Mouse (Mus musculus) kidney, adult 2 months (tissue): ENCODE measurements around the gene Mfsd5. TPM values are rescaled to one million over a fixed set of nuclear protein-coding genes. Genes with fewer than 3 reads are reported as not detected.

Source experiments
- DNase-seq: peaks from one replicate; pipeline ENCODE4 v3.0.0; 2021
- H3K27ac ChIP-seq: fragments of 200-500 bp; 2 replicates; pipeline ENCODE4 v1.5.1; 2012; ENCODE audit warnings: low read depth, low read length, control low read depth, inconsistent platforms; ENCODE audit not compliant: insufficient read depth
- H3K27me3 ChIP-seq: fragments of 200-500 bp; replicated peaks from 2 replicates; pipeline ENCODE4 v1.6.1; 2012; ENCODE audit warnings: mild to moderate bottlenecking, moderate library complexity, low read length, inconsistent platforms; ENCODE audit not compliant: control insufficient read depth, insufficient read depth
- H3K36me3 ChIP-seq: fragments of 200-500 bp; 2 replicates; pipeline ENCODE4 v1.6.1; 2012; ENCODE audit warnings: mild to moderate bottlenecking, moderate library complexity, low read length, inconsistent platforms; ENCODE audit not compliant: control insufficient read depth, insufficient read depth
- H3K4me1 ChIP-seq: fragments of 200-500 bp; 2 replicates; pipeline ENCODE4 v1.6.1; 2011; ENCODE audit warnings: low read length; ENCODE audit not compliant: control insufficient read depth, insufficient read depth
- H3K4me3 ChIP-seq: fragments of 200-500 bp; 2 replicates; pipeline ENCODE4 v1.5.1; 2011; ENCODE audit warnings: mild to moderate bottlenecking, low read depth, low read length, control low read depth; ENCODE audit not compliant: insufficient read depth
- CTCF ChIP-seq: fragments of 200-500 bp; conservative IDR thresholded peaks from 2 replicates; pipeline ENCODE4 v1.5.1; 2011; ENCODE audit warnings: low read depth, mild to moderate bottlenecking, control low read depth, low read length, moderate library complexity, mixed read lengths; ENCODE audit not compliant: insufficient read depth, insufficient read length
- POLR2A ChIP-seq: fragments of 200-500 bp; IDR thresholded peaks from one replicate; pipeline ENCODE4 v1.6.1; 2011; ENCODE audit warnings: low read depth, low read length, control low read depth
- WGBS: fragments of 180-500 bp; shearing (Covaris S2); methylation state at CpG from one replicate; pipeline ENCODE4 v1.1.7; 2018; 5-methylcytosine and 5-hydroxymethylcytosine counted together
- polyA plus RNA-seq: library from polyadenylated mRNA; depleted of rRNA; stranded (reverse); fragments of >200 nt; gene quantifications from 2 replicates; pipeline ENCODE4 v1.2.3, GENCODE M21; 2012

Mfsd5 gene
- polyA plus RNA-seq, 1 experiment, result 66.5 TPM

DNA sequence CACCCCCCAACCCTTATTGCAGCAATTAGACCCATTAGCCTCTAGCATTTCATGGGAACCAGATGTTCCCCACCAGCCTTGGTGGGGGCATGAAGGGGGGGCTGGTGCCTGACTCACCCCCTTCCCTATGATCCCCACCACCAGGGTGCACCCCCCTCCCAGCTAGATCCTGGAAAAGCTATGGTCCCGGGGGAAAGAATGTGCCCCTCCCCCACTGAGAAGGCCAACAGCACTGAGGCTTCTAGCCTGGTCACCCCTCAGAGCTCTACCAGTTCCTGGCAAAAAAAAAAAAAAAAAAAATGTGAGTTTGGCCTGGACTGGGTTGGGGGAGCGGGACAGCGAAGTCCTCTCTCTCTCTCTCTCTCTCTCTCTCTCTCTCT lies 30.5 kb upstream of the Mfsd5 start:
- TF ChIP-seq POLR2A, result no peak
- TF ChIP-seq CTCF, result no peak
- Histone ChIP-seq H3K27me3 (no peaks in the 10 kb centered on the region), H3K4me1 (peaks cover 11% of the 10 kb centered on the region), H3K36me3 (no peaks in the 10 kb centered on the region), H3K4me3 (no peak overlapping the region), H3K27ac (peak overlapping the region; percentile 59)
- DNase-seq, result peak; percentile 31
- WGBS, result 19% methylated on average over 3 of the region's 3 CpGs

DNA sequence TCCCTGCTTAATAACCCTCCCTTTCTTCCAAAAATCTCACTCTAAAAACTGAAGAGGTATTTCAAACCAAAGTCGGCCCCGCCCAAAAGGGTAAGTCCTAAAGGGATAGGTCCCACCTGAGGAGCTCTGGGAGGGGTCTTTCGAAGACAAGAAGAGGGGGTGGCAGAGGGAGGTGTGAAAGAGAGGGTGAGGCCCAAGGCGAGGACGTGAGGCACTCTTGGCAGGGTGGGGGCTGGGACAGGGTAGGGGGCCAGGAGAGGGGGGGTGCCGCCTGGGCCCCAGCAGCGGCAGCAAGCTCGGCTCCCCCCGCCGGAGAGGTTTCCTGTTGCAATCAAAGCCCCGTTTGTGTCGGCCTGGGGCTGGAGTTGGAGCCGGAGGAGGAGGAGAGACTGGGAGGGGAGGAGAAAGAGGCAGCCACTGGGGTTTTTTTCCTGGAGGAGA lies 30.0 kb upstream of the Mfsd5 start:
- 14% methylated on average over 13 of the region's 13 CpGs for WGBS
- Histone ChIP-seq H3K27me3 (no peaks in the 10 kb centered on the region), H3K4me1 (peaks cover 8% of the 10 kb centered on the region), H3K4me3 (peak overlapping the region; percentile 16; the same call in 1 of the 2 replicates), H3K36me3 (no peaks in the 10 kb centered on the region), H3K27ac (peak overlapping the region; percentile 59)
- TF ChIP-seq CTCF, result no peak
- no peak for TF ChIP-seq POLR2A
- DNase-seq, result peak; percentile 67

- H3K27ac ChIP-seq, result no peak overlapping the region
- no peaks in the 10 kb centered on the region for H3K36me3 ChIP-seq
- no peak for TF ChIP-seq CTCF
- no peak for TF ChIP-seq POLR2A
- 71% methylated on average over 9 of the region's 9 CpGs for WGBS
- H3K27me3 ChIP-seq, result no peaks in the 10 kb centered on the region
- peaks cover 8% of the 10 kb centered on the region for H3K4me1 ChIP-seq
- H3K4me3 ChIP-seq, result no peak overlapping the region
- DNase-seq, result no peak
These were observed 29.3 kb upstream of the Mfsd5 start for GRCm38 (mm10) chr15:102249967-102250366.

- H3K4me3 ChIP-seq, result no peak overlapping the region
- no peak overlapping the region for H3K27ac ChIP-seq
- no peaks in the 10 kb centered on the region for H3K36me3 ChIP-seq
- H3K27me3 ChIP-seq, result no peaks in the 10 kb centered on the region
- DNase-seq, result no peak
- WGBS, result 86% methylated on average over 5 of the region's 5 CpGs
- TF ChIP-seq CTCF, result no peak
- no peak for TF ChIP-seq POLR2A
- H3K4me1 ChIP-seq, result peaks cover 8% of the 10 kb centered on the region
These were observed 28.7 kb upstream of the Mfsd5 start for GRCm38 (mm10) chr15:102250521-102250920.

GRCm38 (mm10) chr15:102255547-102256255 lies 23.6 kb upstream of the Mfsd5 start:
- Histone ChIP-seq H3K27ac (peak overlapping the region; percentile 68; the same call in 1 of the 2 replicates), H3K4me3 (peak overlapping the region; percentile 53; the same call in 1 of the 2 replicates), H3K36me3 (no peaks in the 10 kb centered on the region), H3K4me1 (peaks cover 5% of the 10 kb centered on the region; the same call in 1 of the 2 replicates), H3K27me3 (no peaks in the 10 kb centered on the region)
- peak; percentile 58 for DNase-seq
- 52% methylated on average over 14 of the region's 14 CpGs for WGBS
- TF ChIP-seq CTCF (no peak), POLR2A (no peak)

DNA sequence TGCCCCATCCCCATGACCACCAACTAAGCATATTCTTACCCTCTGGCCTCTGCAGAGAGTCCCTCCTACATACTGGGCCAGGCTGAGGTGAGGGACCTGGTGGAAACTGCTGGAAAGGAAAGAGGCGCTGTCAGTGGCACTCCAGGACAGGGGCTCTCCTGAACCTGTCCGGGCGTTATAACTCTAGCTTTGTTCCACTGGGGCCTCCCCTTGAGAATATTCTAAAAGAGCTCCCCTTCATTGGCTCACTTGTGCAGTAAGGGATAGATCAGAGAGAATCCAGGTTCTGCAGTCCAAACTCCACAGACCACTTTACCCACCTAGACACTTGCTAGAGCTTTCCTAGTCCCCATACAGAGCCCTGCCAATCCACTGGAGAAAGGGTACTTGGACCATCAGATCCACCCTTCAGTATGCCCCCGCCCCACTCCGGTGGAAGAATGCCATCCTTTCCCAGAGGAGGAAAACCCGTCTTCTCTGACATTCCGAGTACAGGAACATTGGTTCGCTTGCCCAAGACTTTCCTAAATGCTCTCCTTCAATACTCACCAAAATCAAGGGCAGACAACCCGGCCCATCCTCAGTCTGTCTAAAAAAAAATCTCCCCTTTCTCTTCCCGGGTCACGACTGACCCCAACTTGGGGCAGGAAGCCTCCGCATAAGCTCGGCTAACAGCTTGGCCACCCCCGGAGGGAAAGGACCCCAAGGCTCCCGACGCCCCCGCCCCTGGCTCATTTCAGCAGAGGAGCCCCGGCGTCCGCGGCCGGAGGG lies 22.6 kb upstream of the Mfsd5 start:
- no peaks in the 10 kb centered on the region for H3K27me3 ChIP-seq
- no peak for DNase-seq
- no peaks in the 10 kb centered on the region for H3K36me3 ChIP-seq
- TF ChIP-seq CTCF (no peak), POLR2A (no peak)
- peaks cover 5% of the 10 kb centered on the region; the same call in 1 of the 2 replicates for H3K4me1 ChIP-seq
- peak overlapping the region; percentile 53 for H3K4me3 ChIP-seq
- H3K27ac ChIP-seq, result peak overlapping the region; percentile 68
- WGBS, result 13% methylated on average over 22 of the region's 22 CpGs

DNA sequence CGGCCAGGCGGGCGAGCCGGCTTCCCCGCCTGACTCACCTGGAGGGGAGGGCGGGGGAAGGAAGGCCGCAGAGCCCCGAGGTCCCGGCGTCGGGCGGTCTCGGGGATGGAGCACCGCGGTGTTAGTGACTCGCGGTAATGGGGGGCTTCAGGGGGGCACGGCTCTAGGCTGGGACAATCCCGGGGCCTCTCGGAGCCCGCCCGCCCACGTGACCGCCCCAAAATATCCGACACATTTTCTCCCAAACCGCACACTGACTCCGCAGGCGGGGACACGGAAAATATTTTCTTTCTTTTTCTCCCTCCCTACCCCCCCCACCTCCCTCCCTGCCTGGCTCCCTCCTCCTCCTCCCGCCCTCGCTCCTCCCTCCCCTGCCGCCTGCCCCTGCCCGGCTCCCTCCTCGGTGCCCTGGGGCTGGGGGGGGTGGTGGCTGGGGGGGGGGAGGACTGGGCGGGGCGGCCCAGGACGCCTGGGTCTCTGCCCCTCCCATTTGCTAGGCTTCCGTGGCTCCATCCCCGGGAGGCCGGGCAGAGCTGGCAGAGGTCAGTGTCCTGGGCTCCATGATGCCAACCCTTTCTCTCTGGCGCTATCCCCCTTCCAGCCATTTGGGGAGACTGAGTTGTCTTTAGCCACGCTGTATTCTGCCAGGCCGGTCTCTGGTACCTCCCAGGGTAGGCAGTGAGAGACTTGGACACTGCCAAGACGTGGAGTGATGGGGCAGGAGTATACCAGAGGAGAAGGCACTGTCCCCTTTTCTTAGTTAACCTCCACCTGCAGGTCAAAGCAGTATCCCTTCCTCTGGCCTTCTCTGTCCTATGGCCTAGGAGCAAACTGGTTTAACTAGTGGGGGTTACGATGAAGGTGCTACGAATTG lies 21.8 kb upstream of the Mfsd5 start, which contains the start of gene Rarg:
Gene Rarg (minus strand): TSS at position 316 of the 874 bp plus-strand sequence.
- DNase-seq, result peak; percentile 75
- WGBS, result 3% methylated on average over 43 of the region's 46 CpGs
- peak; percentile 25 for TF ChIP-seq POLR2A
- no peak for TF ChIP-seq CTCF
- H3K27me3 ChIP-seq, result no peaks in the 10 kb centered on the region
- H3K4me1 ChIP-seq, result peaks cover 5% of the 10 kb centered on the region; the same call in 1 of the 2 replicates
- H3K36me3 ChIP-seq, result no peaks in the 10 kb centered on the region
- H3K27ac ChIP-seq, result peak within 1 kb of the TSS; percentile 84
- H3K4me3 ChIP-seq, result peak within 1 kb of the TSS; percentile 53
